Mouse (Mus musculus) forebrain, postnatal 0 days (tissue): ENCODE results near the gene Hectd4. TPM values are rescaled to one million over a fixed set of nuclear protein-coding genes. Genes with fewer than 3 reads are reported as not detected.

Experiments
- ATAC-seq: fragments of 200-750 bp; cut with Nextera tagmentation; 2 replicates; pipeline ENCODE4 v1.8.0; 2017; ENCODE audit warnings: mild to moderate bottlenecking, moderate library complexity
- DNase-seq: peaks from one replicate; pipeline ENCODE4 v3.0.0-alpha.2; 2015
- H3K27ac ChIP-seq: fragments of 300-500 bp; sonication (generic); 2 replicates; pipeline ENCODE4 v1.5.1; 2014; ENCODE audit warnings: low read depth, mild to moderate bottlenecking, antibody characterized with exemption, low read length, moderate library complexity, mixed read lengths
- H3K27me3 ChIP-seq: fragments of 300-500 bp; sonication (generic); 2 replicates; pipeline ENCODE4 v1.6.1; 2014; ENCODE audit warnings: mild to moderate bottlenecking, low read length, mixed read lengths; ENCODE audit not compliant: insufficient read depth
- H3K36me3 ChIP-seq: fragments of 300-500 bp; sonication (generic); 2 replicates; pipeline ENCODE4 v1.6.1; 2014; ENCODE audit warnings: mild to moderate bottlenecking, moderate library complexity; ENCODE audit not compliant: insufficient read depth
- H3K4me1 ChIP-seq: fragments of 300-500 bp; sonication (generic); 2 replicates; pipeline ENCODE4 v1.6.1; 2014; ENCODE audit warnings: antibody characterized with exemption; ENCODE audit not compliant: insufficient read depth
- H3K4me2 ChIP-seq: fragments of 300-500 bp; sonication (generic); 2 replicates; pipeline ENCODE4 v1.6.1; 2014; ENCODE audit warnings: low read depth, mild to moderate bottlenecking, moderate library complexity
- H3K4me3 ChIP-seq: fragments of 300-500 bp; sonication (generic); 2 replicates; pipeline ENCODE4 v1.5.1; 2014; ENCODE audit warnings: low read depth, low read length, mixed read lengths
- H3K9ac ChIP-seq: fragments of 300-500 bp; sonication (generic); 2 replicates; pipeline ENCODE4 v1.6.1; 2014; ENCODE audit warnings: mild to moderate bottlenecking
- H3K9me3 ChIP-seq: fragments of 300-500 bp; sonication (generic); 2 replicates; pipeline ENCODE4 v1.6.1; 2016; ENCODE audit warnings: low read length
- CTCF ChIP-seq: sonication (generic); IDR thresholded peaks from 2 replicates; pipeline ENCODE4 v1.5.1; 2016; ENCODE audit warnings: antibody characterized with exemption, control low read depth, low read depth
- WGBS: fragments of 180-500 bp; shearing (Covaris S2); extraction: QIAGEN DNeasy Blood & Tissue Kit; methylation state at CpG from one replicate; pipeline ENCODE4 v1.1.7; 2014; 5-methylcytosine and 5-hydroxymethylcytosine counted together
- polyA plus RNA-seq: library from polyadenylated mRNA; unstranded; fragments of >200 nt; fragmentation: Nextera tagmentation; extraction: Ambion mirVana; gene quantifications from 2 replicates; pipeline ENCODE4 v1.2.1, GENCODE M21; 2015
- total RNA-seq: library from RNA; depleted of rRNA; stranded (reverse); fragments of >200 nt; gene quantifications from 2 replicates; pipeline ENCODE4 v1.2.3, GENCODE M21; 2014

Hectd4 gene
- total and polyA plus RNA-seq, 2 experiments from 2014 or later: 14.0 to 107 TPM

DNA sequence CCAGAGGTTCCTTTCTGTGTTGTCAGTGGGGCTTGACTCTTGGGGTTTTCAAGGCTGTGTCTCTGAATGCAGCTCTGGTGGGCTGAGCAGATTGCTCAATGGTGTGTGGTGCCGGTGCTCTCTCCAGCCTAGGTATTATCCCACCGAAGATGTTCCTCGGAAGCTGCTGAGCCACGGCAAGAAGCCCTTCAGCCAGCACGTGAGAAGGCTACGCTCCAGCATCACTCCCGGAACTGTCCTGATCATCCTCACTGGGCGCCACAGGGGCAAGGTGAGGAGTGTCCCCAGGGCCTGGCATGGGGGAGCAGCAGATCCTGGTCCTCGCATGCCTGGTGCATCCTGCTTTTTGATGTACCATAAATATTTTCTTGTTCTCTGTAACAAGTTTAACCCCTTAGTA, 13.5 kb upstream of the Hectd4 start:
- H3K4me2 ChIP-seq: no peak overlapping the region
- H3K9me3 ChIP-seq: no peaks in the 10 kb centered on the region
- H3K27ac ChIP-seq: no peak overlapping the region
- H3K27me3 ChIP-seq: no peaks in the 10 kb centered on the region
- 84% methylated on average over 9 of the region's 9 CpGs for WGBS
- H3K9ac ChIP-seq: no peak overlapping the region
- no peak for TF ChIP-seq CTCF
- H3K36me3 ChIP-seq: peaks cover 50% of the 10 kb centered on the region
- no peak overlapping the region for H3K4me3 ChIP-seq
- DNase-seq (no peak), ATAC-seq (no peak)
- 0 out of 2 replicates have a peak, but pooled peaks cover 2% of the 10 kb centered on the region for H3K4me1 ChIP-seq

- Histone ChIP-seq H3K4me2 (no peak overlapping the region), H3K4me3 (no peak overlapping the region), H3K4me1 (0 out of 2 replicates have a peak, but pooled peaks cover 2% of the 10 kb centered on the region), H3K27ac (no peak overlapping the region), H3K9me3 (no peaks in the 10 kb centered on the region), H3K9ac (no peak overlapping the region), H3K27me3 (no peaks in the 10 kb centered on the region), H3K36me3 (peaks cover 55% of the 10 kb centered on the region)
- ATAC-seq (no peak), DNase-seq (no peak)
- TF ChIP-seq CTCF: no peak
- 85% methylated on average over 3 of the region's 3 CpGs for WGBS
Measured at GRCm38 (mm10) chr5:121206984-121207383, 13.0 kb upstream of the Hectd4 start.

DNA sequence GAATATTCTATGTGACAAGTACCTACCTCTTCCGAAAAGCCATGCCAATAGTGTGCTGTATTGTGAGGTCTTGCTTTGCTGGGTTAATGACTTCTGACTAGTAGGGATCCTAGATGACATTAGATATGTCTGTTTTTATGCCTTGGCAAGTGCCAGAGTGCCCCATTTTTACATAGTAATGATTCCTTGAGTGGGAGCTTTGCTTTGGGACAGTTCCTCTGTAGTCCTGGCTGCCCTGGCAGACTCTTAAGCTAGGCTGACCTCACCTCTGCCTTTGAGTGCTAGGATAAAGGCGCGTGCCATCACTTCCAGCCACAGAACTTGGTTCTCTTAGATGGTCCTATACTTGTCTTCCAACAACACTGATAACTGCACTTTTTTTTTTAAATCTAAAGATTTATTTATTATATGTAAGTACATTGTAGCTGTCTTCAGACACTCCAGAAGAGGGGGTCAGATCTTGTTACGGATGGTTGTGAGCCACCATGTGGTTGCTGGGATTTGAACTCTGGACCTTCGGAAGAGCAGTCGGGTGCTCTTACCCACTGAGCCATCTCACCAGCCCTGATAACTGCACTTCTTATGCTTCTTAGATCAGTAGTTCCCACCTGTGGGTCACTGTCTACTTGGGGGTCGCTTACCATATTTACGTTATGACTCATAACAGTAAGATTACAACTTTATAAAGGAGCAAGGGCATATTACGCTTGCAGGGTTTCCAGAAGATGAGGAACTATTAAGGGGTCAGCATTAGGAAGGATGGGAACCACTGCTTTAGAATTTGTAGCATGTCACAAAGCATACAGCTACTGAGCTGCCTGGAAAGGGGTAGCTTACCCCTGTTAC, 10.0 kb upstream of the Hectd4 start:
- WGBS: 93% methylated on average over 9 of the region's 9 CpGs
- Histone ChIP-seq H3K9ac (no peak overlapping the region), H3K4me3 (no peak overlapping the region), H3K9me3 (no peaks in the 10 kb centered on the region), H3K27me3 (no peaks in the 10 kb centered on the region), H3K27ac (no peak overlapping the region), H3K4me1 (0 out of 2 replicates have a peak, but pooled peaks cover 2% of the 10 kb centered on the region), H3K36me3 (peaks cover 71% of the 10 kb centered on the region), H3K4me2 (no peak overlapping the region)
- TF ChIP-seq CTCF: no peak
- no peak for DNase-seq
- ATAC-seq: no peak

- no peak overlapping the region for H3K4me2 ChIP-seq
- H3K9ac ChIP-seq: no peak overlapping the region
- H3K4me1 ChIP-seq: no peaks in the 10 kb centered on the region
- H3K4me3 ChIP-seq: no peak overlapping the region
- DNase-seq: no peak
- H3K27ac ChIP-seq: no peak overlapping the region
- ATAC-seq: no peak
- no peaks in the 10 kb centered on the region for H3K9me3 ChIP-seq
- WGBS: 81% methylated on average over 1 of the region's 1 CpGs
- no peaks in the 10 kb centered on the region for H3K27me3 ChIP-seq
- peaks cover 71% of the 10 kb centered on the region for H3K36me3 ChIP-seq
- TF ChIP-seq CTCF: no peak
Measured at GRCm38 (mm10) chr5:121210601-121210924, 9.5 kb upstream of the Hectd4 start.

- no peak for ATAC-seq
Measured at GRCm38 (mm10) chr5:121212108-121212507, 7.9 kb upstream of the Hectd4 start.

DNA sequence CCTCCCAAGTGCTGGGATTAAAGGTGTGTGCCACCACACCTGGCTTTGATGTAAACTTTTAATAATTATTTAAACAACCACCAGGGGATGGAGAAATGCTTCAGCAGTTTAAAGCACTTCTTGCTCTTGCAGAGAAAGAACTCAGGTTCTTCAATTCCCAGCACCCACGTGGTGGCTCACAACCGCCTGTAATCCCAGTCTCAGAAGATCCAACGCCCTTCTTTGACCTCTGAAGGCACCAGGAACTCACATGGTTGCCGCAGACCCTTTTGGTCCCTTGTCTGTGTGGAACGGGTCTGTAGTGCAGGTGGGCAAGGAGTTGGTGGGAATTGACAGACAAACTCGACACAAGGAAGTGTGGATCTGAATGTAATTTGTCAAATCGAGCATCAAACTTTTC, 5.3 kb upstream of the Hectd4 start:
- Histone ChIP-seq H3K36me3 (peaks cover 37% of the 10 kb centered on the region), H3K27ac (no peak overlapping the region), H3K9ac (no peak overlapping the region), H3K4me2 (no peak overlapping the region), H3K27me3 (no peaks in the 10 kb centered on the region), H3K4me1 (no peaks in the 10 kb centered on the region), H3K9me3 (no peaks in the 10 kb centered on the region), H3K4me3 (no peak overlapping the region)
- DNase-seq (no peak), ATAC-seq (no peak)
- WGBS: 59% methylated on average over 7 of the region's 7 CpGs
- no peak for TF ChIP-seq CTCF

More at GRCm38 (mm10) chr5:121212108-121212507, 7.9 kb upstream of the Hectd4 start:
- peaks cover 57% of the 10 kb centered on the region for H3K36me3 ChIP-seq
- H3K27ac ChIP-seq: no peak overlapping the region
- H3K4me3 ChIP-seq: no peak overlapping the region
- TF ChIP-seq CTCF: no peak
- no peak overlapping the region for H3K4me2 ChIP-seq
- WGBS: 88% methylated on average over 6 of the region's 6 CpGs
- H3K4me1 ChIP-seq: no peaks in the 10 kb centered on the region
- no peaks in the 10 kb centered on the region for H3K9me3 ChIP-seq
- H3K27me3 ChIP-seq: no peaks in the 10 kb centered on the region
- no peak for DNase-seq
- H3K9ac ChIP-seq: no peak overlapping the region

DNA sequence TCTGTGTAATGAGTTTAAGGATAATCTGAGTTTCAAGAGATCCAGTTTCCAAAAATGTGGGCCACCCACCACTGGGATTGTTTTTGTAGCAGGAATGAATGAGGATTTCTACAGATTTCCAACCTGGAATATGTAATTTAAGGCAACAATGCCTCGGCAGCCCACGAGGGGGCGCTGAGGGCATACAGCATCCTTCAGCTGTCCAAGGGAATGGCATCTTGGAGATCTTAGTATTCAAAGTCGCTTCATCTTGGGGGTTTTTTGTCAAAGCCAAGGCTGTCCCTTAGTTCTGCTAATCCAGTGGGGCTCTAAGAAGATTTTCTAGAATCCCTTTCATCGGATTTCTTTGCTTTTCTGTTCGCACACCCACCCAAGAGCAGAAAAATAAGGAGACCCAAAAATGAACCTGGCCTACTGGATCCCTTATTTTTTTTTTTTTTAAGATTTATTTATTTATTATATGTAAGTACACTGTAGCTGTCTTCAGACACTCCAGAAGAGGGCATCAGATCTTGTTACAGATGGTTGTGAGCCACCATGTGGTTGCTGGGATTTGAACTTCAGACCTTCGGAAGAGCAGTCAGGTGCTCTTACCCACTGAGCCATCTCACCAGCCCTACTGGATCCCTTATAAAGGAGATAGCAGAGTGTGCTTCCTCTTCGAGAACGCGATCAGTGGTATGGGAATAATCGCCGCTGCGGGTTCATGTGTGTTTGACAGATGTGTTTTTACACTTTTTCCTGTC, 4.5 kb upstream of the Hectd4 start:
- Histone ChIP-seq H3K4me2 (no peak overlapping the region), H3K4me3 (no peak overlapping the region), H3K36me3 (peaks cover 29% of the 10 kb centered on the region), H3K4me1 (no peaks in the 10 kb centered on the region), H3K9me3 (no peaks in the 10 kb centered on the region), H3K9ac (no peak overlapping the region), H3K27ac (no peak overlapping the region), H3K27me3 (no peaks in the 10 kb centered on the region)
- peak; percentile 88 for DNase-seq
- TF ChIP-seq CTCF: peak; percentile 96
- WGBS: 49% methylated on average over 13 of the region's 13 CpGs
- ATAC-seq: peak; percentile 44
